Comparison of ENCODE assay signal across 10 mouse cellular contexts in the genomic region with DNA sequence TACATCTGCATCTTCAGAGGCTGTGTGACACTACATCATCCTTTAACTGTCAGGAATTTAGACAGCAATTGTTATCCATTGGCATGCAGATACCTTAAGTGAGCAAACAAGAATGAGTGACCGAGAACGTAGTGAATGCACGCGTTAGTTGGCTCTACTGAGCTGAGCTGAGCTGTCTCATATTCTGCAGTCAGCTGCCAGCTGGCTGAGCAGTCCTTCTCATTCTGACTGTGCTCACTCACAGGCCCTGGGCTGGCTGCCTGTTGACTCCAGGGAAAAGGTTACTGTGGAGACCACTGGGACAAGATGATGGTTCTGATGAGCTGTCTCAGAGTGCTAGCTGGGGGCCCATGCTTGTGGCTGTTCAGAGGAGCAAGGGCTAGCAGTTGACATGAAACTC. TPM values are rescaled to one million over a fixed set of nuclear protein-coding genes. Genes with fewer than 3 reads are reported as not detected.
A peak's percentile ranks its signal among the peaks of the same experiment; 100 is the strongest.
DNase-seq lines count a peak whose midpoint lies in the region; ATAC-seq and TF ChIP-seq lines count a peak whose summit lies in the region.
"Had no signal": no experiment of that assay in that cellular context is flagged by ENCODE, and none has a peak within 500 bp of the region (broad histone marks: within the 10 kb centered on the region; RNA-seq: fewer than 3 reads in every experiment).

No protein-coding gene starts in this region.

- no peaks in the 10 kb centered on the region for H3K27me3 ChIP-seq in forebrain, postnatal 0 days (ENCODE audit: insufficient read depth, low read length)
- no peaks in the 10 kb centered on the region for H3K27me3 ChIP-seq in forebrain, embryonic 13.5 days
- no peaks in the 10 kb centered on the region for H3K27me3 ChIP-seq in stomach, embryonic 16.5 days (ENCODE audit: control insufficient read depth, insufficient read depth, low read length)
- H3K27me3 ChIP-seq in stomach, postnatal 0 days (ENCODE audit: control insufficient read depth, insufficient read depth, low read length), result no peaks in the 10 kb centered on the region
- H3K27me3 ChIP-seq in heart, embryonic 16.5 days (ENCODE audit: control insufficient read depth, insufficient read depth, low read length), result no peaks in the 10 kb centered on the region
- H3K27me3 ChIP-seq in midbrain, postnatal 0 days (ENCODE audit: insufficient read depth, low read length), result no peaks in the 10 kb centered on the region

- no peak overlapping the region for H3K4me3 ChIP-seq in forebrain, postnatal 0 days (ENCODE audit: low read depth, low read length)
- H3K4me3 ChIP-seq in forebrain, embryonic 13.5 days, result no peak overlapping the region
- no peak overlapping the region for H3K4me3 ChIP-seq in stomach, embryonic 16.5 days (replicated peaks; ENCODE audit: low read length)
- H3K4me3 ChIP-seq in stomach, postnatal 0 days (ENCODE audit: low read depth, low read length), result no peak overlapping the region
- no peak overlapping the region for H3K4me3 ChIP-seq in heart, embryonic 16.5 days (ENCODE audit: low read length)
- no peak overlapping the region for H3K4me3 ChIP-seq in midbrain, postnatal 0 days (ENCODE audit: low read depth, low read length)
- H3K4me3 ChIP-seq: myocyte had no signal

- no peak overlapping the region for H3K4me2 ChIP-seq in forebrain, postnatal 0 days (ENCODE audit: low read depth)
- H3K4me2 ChIP-seq in forebrain, embryonic 13.5 days, result no peak overlapping the region
- H3K4me2 ChIP-seq in stomach, embryonic 16.5 days (ENCODE audit: low read depth, low read length), result no peak overlapping the region
- no peak overlapping the region for H3K4me2 ChIP-seq in stomach, postnatal 0 days (replicated peaks; ENCODE audit: low read depth)
- H3K4me2 ChIP-seq in heart, embryonic 16.5 days (ENCODE audit: low read depth, low read length), result no peak overlapping the region
- no peak overlapping the region for H3K4me2 ChIP-seq in midbrain, postnatal 0 days (ENCODE audit: low read depth, low read length, poor library complexity, severe bottlenecking)

- no peak overlapping the region for H3K9ac ChIP-seq in forebrain, postnatal 0 days
- no peak overlapping the region for H3K9ac ChIP-seq in forebrain, embryonic 13.5 days
- H3K9ac ChIP-seq in stomach, embryonic 16.5 days (ENCODE audit: low read length), result no peak overlapping the region
- no peak overlapping the region for H3K9ac ChIP-seq in stomach, postnatal 0 days (ENCODE audit: low read length)
- H3K9ac ChIP-seq in heart, embryonic 16.5 days (ENCODE audit: low read length), result no peak overlapping the region
- H3K9ac ChIP-seq in midbrain, postnatal 0 days (replicated peaks; ENCODE audit: low read length, poor library complexity, severe bottlenecking), result no peak overlapping the region

- DNase-seq in forebrain, postnatal 0 days, result peak; percentile 33
- DNase-seq in stomach, postnatal 0 days (ENCODE audit: low spot score), result no peak
- DNase-seq in midbrain, postnatal 0 days (ENCODE audit: low spot score), result peak; percentile 70
- DNase-seq in embryo, embryonic 10 days (ENCODE audit: low spot score), result no peak
- DNase-seq: cerebellum, adult 11 months had no signal

- peak; percentile 79 for ATAC-seq in forebrain, postnatal 0 days
- ATAC-seq in forebrain, embryonic 13.5 days, result no peak
- ATAC-seq in stomach, embryonic 16.5 days (ENCODE audit: insufficient read depth, low FRiP score), result 0 out of 2 replicates have a peak, but pooled peaks have one; percentile 29
- no peak for ATAC-seq in stomach, postnatal 0 days (ENCODE audit: low FRiP score, low TSS enrichment)
- ATAC-seq in heart, embryonic 16.5 days (replicated peaks; ENCODE audit: extremely low read depth, insufficient read depth, low FRiP score), result peak; percentile 55
- ATAC-seq in midbrain, postnatal 0 days (ENCODE audit: low FRiP score), result peak; percentile 38; the same call in 1 of the 2 replicates
- ATAC-seq in granulocyte monocyte progenitor cell, adult 5-6 weeks (replicated peaks; ENCODE audit: poor library complexity, severe bottlenecking), result no peak

- no peak overlapping the region for H3K27ac ChIP-seq in forebrain, postnatal 0 days (ENCODE audit: low read depth, low read length)
- no peak overlapping the region for H3K27ac ChIP-seq in forebrain, embryonic 13.5 days
- H3K27ac ChIP-seq in stomach, embryonic 16.5 days (ENCODE audit: low read length), result no peak overlapping the region
- no peak overlapping the region for H3K27ac ChIP-seq in stomach, postnatal 0 days (replicated peaks)
- H3K27ac ChIP-seq in heart, embryonic 16.5 days (ENCODE audit: low read length), result no peak overlapping the region
- no peak overlapping the region for H3K27ac ChIP-seq in midbrain, postnatal 0 days (ENCODE audit: low read depth, low read length)

- no peak for TF ChIP-seq CTCF in forebrain, postnatal 0 days (IDR thresholded peaks at IDR 0.05; ENCODE audit: low read depth)
- no peak for TF ChIP-seq CTCF in stomach, postnatal 0 days (IDR thresholded peaks at IDR 0.05; ENCODE audit: low read depth)
- no peak for TF ChIP-seq CTCF in midbrain, postnatal 0 days (IDR thresholded peaks at IDR 0.05)

- no peaks in the 10 kb centered on the region for H3K4me1 ChIP-seq in forebrain, postnatal 0 days (ENCODE audit: insufficient read depth)
- H3K4me1 ChIP-seq in forebrain, embryonic 13.5 days, result no peaks in the 10 kb centered on the region
- H3K4me1 ChIP-seq in stomach, embryonic 16.5 days (ENCODE audit: control insufficient read depth, insufficient read depth, low read length), result no peaks in the 10 kb centered on the region
- H3K4me1 ChIP-seq in stomach, postnatal 0 days (replicated peaks; ENCODE audit: control insufficient read depth, insufficient read depth), result no peaks in the 10 kb centered on the region
- no peaks in the 10 kb centered on the region; the same call in 1 of the 2 replicates for H3K4me1 ChIP-seq in heart, embryonic 16.5 days (ENCODE audit: control insufficient read depth, insufficient read depth, low read length)
- H3K4me1 ChIP-seq in midbrain, postnatal 0 days (ENCODE audit: insufficient read depth, low read length), result no peaks in the 10 kb centered on the region

- H3K36me3 ChIP-seq in forebrain, postnatal 0 days (ENCODE audit: insufficient read depth), result no peaks in the 10 kb centered on the region
- H3K36me3 ChIP-seq in forebrain, embryonic 13.5 days (ENCODE audit: poor library complexity, severe bottlenecking), result no peaks in the 10 kb centered on the region
- no peaks in the 10 kb centered on the region for H3K36me3 ChIP-seq in stomach, embryonic 16.5 days (ENCODE audit: control insufficient read depth, insufficient read depth, low read length)
- H3K36me3 ChIP-seq in stomach, postnatal 0 days (ENCODE audit: control insufficient read depth, insufficient read depth, low read length), result no peaks in the 10 kb centered on the region
- no peaks in the 10 kb centered on the region for H3K36me3 ChIP-seq in heart, embryonic 16.5 days (ENCODE audit: control insufficient read depth, insufficient read depth)
- no peaks in the 10 kb centered on the region for H3K36me3 ChIP-seq in midbrain, postnatal 0 days (ENCODE audit: insufficient read depth, low read length)

- H3K9me3 ChIP-seq in forebrain, postnatal 0 days (ENCODE audit: low read length), result no peaks in the 10 kb centered on the region
- no peaks in the 10 kb centered on the region for H3K9me3 ChIP-seq in forebrain, embryonic 13.5 days (replicated peaks)
- H3K9me3 ChIP-seq in stomach, embryonic 16.5 days (replicated peaks; ENCODE audit: control insufficient read depth, low read length), result no peaks in the 10 kb centered on the region
- H3K9me3 ChIP-seq in stomach, postnatal 0 days (ENCODE audit: control insufficient read depth, low read length), result no peaks in the 10 kb centered on the region
- H3K9me3 ChIP-seq in heart, embryonic 16.5 days (replicated peaks; ENCODE audit: control insufficient read depth, low read length), result no peaks in the 10 kb centered on the region
- H3K9me3 ChIP-seq in midbrain, postnatal 0 days (ENCODE audit: low read length), result no peaks in the 10 kb centered on the region

- no peak for TF ChIP-seq EP300 in stomach, postnatal 0 days (optimal IDR thresholded peaks at IDR 0.05)

- 37% methylated on average over 4 of the region's 4 CpGs for whole genome bisulfite sequencing in forebrain, postnatal 0 days
- WGBS in forebrain, embryonic 13.5 days, result 59% methylated on average over 4 of the region's 4 CpGs
- WGBS in stomach, embryonic 16.5 days, result 43% methylated on average over 4 of the region's 4 CpGs
- 29% methylated on average over 4 of the region's 4 CpGs for WGBS in stomach, postnatal 0 days
- WGBS in heart, embryonic 16.5 days, result 33% methylated on average over 4 of the region's 4 CpGs
- WGBS in midbrain, postnatal 0 days, result 76% methylated on average over 4 of the region's 4 CpGs

RNA-seq across cellular contexts. Expression of a gene that starts 9.4 kb away (rescaled TPM):
- total RNA-seq in forebrain, postnatal 0 days (2014; rRNA removed), result 37.7 and 41.4 TPM in 2 replicates
- 42.5 and 55.1 TPM in 2 replicates for polyA plus RNA-seq in forebrain, postnatal 0 days (2015; fragmentation: Nextera tagmentation; extraction: Ambion mirVana)
- polyA plus RNA-seq in forebrain, embryonic 13.5 days (2015; fragmentation: Nextera tagmentation; extraction: Ambion mirVana), result 68.1 and 68.9 TPM in 2 replicates
- polyA plus RNA-seq in stomach, embryonic 16.5 days (2015; fragmentation: Nextera tagmentation; extraction: Ambion mirVana), result 141 TPM in 2 replicates
- 61.1 and 64.9 TPM in 2 replicates for polyA plus RNA-seq in stomach, postnatal 0 days (2015; fragmentation: Nextera tagmentation; extraction: Ambion mirVana)
- 122 and 123 TPM in 2 replicates for polyA plus RNA-seq in heart, embryonic 16.5 days (2015; fragmentation: Nextera tagmentation; extraction: Ambion mirVana)
- total RNA-seq in midbrain, postnatal 0 days (2014; rRNA removed), result 31.0 and 36.5 TPM in 2 replicates
- polyA plus RNA-seq in midbrain, postnatal 0 days (2015; fragmentation: Nextera tagmentation; extraction: Ambion mirVana), result 56.1 and 58.3 TPM in 2 replicates
- total RNA-seq in granulocyte monocyte progenitor cell, adult 5-6 weeks (2014; fragmentation: Nextera tagmentation), result 15.1 and 26.4 TPM in 2 replicates
- 45.2 and 50.2 TPM in 2 replicates for total RNA-seq in granulocyte monocyte progenitor cell, adult 5-6 weeks (2017)

Comparison
In these comparisons a context has a peak if more than half of its experiments do, and no peak if none do; other contexts are left out.
1. ATAC-seq: peak in forebrain, postnatal 0 days (single experiment), stomach, embryonic 16.5 days (single experiment), heart, embryonic 16.5 days (single experiment) and midbrain, postnatal 0 days (single experiment); none in forebrain, embryonic 13.5 days (single experiment), stomach, postnatal 0 days (single experiment) and granulocyte monocyte progenitor cell, adult 5-6 weeks (single experiment).
2. DNase-seq: peak in forebrain, postnatal 0 days (single experiment) and midbrain, postnatal 0 days (single experiment); none in stomach, postnatal 0 days (single experiment) and embryo, embryonic 10 days (single experiment).